Mouse (Mus musculus) liver, adult 2 months (tissue): ENCODE data around the gene Mcrs1. TPM values are rescaled to one million over a fixed set of nuclear protein-coding genes. Genes with fewer than 3 reads are reported as not detected.
"Not testable (repeated sequence)": the region's sequence is repeated elsewhere in the genome, so short reads cannot be mapped to it uniquely, and the experiment has no call there.

Experiments used
- DNase-seq: peaks from one replicate; pipeline ENCODE4 v3.0.0-alpha.2; 2011; ENCODE audit warnings: low read depth, low spot score; ENCODE audit errors: extremely low read depth
- H3K27ac ChIP-seq: fragments of 200-500 bp; replicated peaks from 2 replicates; pipeline ENCODE4 v1.5.1; 2012; ENCODE audit warnings: low read depth, mild to moderate bottlenecking, control low read depth, inconsistent platforms, low read length; ENCODE audit not compliant: insufficient read depth
- H3K27me3 ChIP-seq: fragments of 200-500 bp; 2 replicates; pipeline ENCODE4 v1.6.1; 2012; ENCODE audit warnings: mild to moderate bottlenecking, moderate library complexity, low read length, inconsistent platforms; ENCODE audit not compliant: control insufficient read depth, insufficient read depth
- H3K36me3 ChIP-seq: fragments of 200-500 bp; 2 replicates; pipeline ENCODE4 v1.6.1; 2012; ENCODE audit warnings: low read length, inconsistent platforms; ENCODE audit not compliant: control insufficient read depth, insufficient read depth
- H3K4me1 ChIP-seq: fragments of 200-500 bp; 2 replicates; pipeline ENCODE4 v1.6.1; 2011; ENCODE audit warnings: low read length; ENCODE audit not compliant: control insufficient read depth, insufficient read depth
- H3K4me3 ChIP-seq: fragments of 200-500 bp; 2 replicates; pipeline ENCODE4 v1.5.1; 2011; ENCODE audit warnings: low read depth, mild to moderate bottlenecking, control low read depth, low read length, moderate library complexity; ENCODE audit not compliant: insufficient read depth
- H3K79me2 ChIP-seq: fragments of 200-500 bp; 2 replicates; pipeline ENCODE4 v1.6.1; 2012; ENCODE audit warnings: inconsistent platforms, mild to moderate bottlenecking, low read length, moderate library complexity; ENCODE audit not compliant: control insufficient read depth, insufficient read depth
- H3K9ac ChIP-seq: fragments of 200-500 bp; 2 replicates; pipeline ENCODE4 v1.6.1; 2012; ENCODE audit warnings: low read depth, mild to moderate bottlenecking, control low read depth, inconsistent platforms, low read length
- CTCF ChIP-seq: fragments of 200-500 bp; IDR thresholded peaks from 2 replicates; pipeline ENCODE4 v1.5.1; 2011; ENCODE audit warnings: low read depth, low read length, control low read depth
- POLR2A ChIP-seq: fragments of 200-500 bp; IDR thresholded peaks from 2 replicates; pipeline ENCODE4 v1.6.1; 2011; ENCODE audit warnings: low read length, control low read depth; ENCODE audit not compliant: insufficient read depth; ENCODE audit errors: extremely low read depth
- WGBS: fragments of 180-500 bp; shearing (Covaris S2); methylation state at CpG from one replicate; pipeline ENCODE4 v1.1.7; 2018; 5-methylcytosine and 5-hydroxymethylcytosine counted together
- polyA plus RNA-seq: library from polyadenylated mRNA; depleted of rRNA; stranded (reverse); fragments of >200 nt; gene quantifications from 2 replicates; pipeline ENCODE4 v1.2.3, GENCODE M21; 2012
- total RNA-seq: library from RNA; depleted of rRNA; stranded (reverse); fragments of >200 nt; gene quantifications from 2 replicates; pipeline ENCODE4 v1.2.3, GENCODE M21; 2014

The Mcrs1 gene
- total and polyA plus RNA-seq, 2 experiments: 10.8 to 15.0 TPM

- Histone ChIP-seq H3K36me3 (no peaks in the 10 kb centered on the region), H3K79me2 (peaks cover 5% of the 10 kb centered on the region; the same call in 1 of the 2 replicates), H3K27me3 (no peaks in the 10 kb centered on the region), H3K4me3 (no peak overlapping the region), H3K9ac (no peak overlapping the region), H3K27ac (no peak overlapping the region), H3K4me1 (peaks cover 5% of the 10 kb centered on the region; the same call in 1 of the 2 replicates)
- DNase-seq: no peak
- WGBS: 95% methylated on average over 2 of the region's 2 CpGs
- TF ChIP-seq POLR2A (no peak), CTCF (no peak)
Observed at GRCm38 (mm10) chr15:99254477-99255005, 2.8 kb upstream of the Mcrs1 start.

DNA sequence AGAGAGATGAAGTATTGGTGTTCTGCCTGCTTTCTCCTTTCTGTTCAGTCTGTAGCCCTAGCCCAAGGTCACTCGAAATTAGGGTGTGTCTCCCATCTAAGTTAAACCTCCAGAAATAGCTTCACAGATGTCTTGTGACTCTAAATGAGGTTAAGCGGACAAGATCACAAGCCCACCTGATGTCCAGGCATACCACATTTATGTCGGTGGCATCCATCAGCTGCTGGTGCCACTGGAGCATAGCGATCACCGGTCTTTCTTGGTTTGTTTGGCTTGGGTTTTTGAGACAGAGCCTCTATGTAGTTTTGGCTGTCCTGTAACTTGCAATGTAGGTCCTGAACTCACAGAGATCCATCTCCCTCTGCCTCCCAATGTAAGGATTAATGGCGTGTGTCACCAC, 2.0 kb upstream of the Mcrs1 start:
- Histone ChIP-seq H3K79me2 (peaks cover 5% of the 10 kb centered on the region; the same call in 1 of the 2 replicates), H3K9ac (no peak overlapping the region), H3K4me3 (no peak overlapping the region), H3K27me3 (no peaks in the 10 kb centered on the region), H3K4me1 (peaks cover 5% of the 10 kb centered on the region; the same call in 1 of the 2 replicates), H3K27ac (no peak overlapping the region), H3K36me3 (no peaks in the 10 kb centered on the region)
- 96% methylated on average over 6 of the region's 6 CpGs for WGBS
- no peak for TF ChIP-seq POLR2A
- DNase-seq: no peak

DNA sequence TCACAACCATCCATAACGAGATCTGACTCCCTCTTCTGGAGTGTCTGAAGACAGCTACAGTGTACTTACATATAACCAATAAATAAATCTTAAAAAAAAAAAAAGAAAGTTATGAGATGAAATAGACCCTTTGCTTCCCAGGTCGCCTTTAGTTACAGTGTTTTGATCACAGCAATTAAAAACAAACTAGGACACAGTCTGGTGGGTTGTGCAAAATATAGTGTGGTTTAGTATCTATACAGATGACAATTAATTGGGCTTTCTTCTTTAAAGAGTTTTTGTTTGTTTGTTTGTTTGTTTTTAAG, 1.4 kb upstream of the Mcrs1 start:
- not testable (repeated sequence) for DNase-seq, H3K9ac ChIP-seq, H3K4me3 ChIP-seq, H3K4me1 ChIP-seq, H3K27me3 ChIP-seq, H3K79me2 ChIP-seq, H3K36me3 ChIP-seq, H3K27ac ChIP-seq
- WGBS: 50% methylated on average over 2 of the region's 2 CpGs

- Histone ChIP-seq H3K9ac (peak overlapping the region; percentile 64), H3K27ac (peak overlapping the region; percentile 96), H3K79me2 (peaks cover 5% of the 10 kb centered on the region; the same call in 1 of the 2 replicates), H3K27me3 (no peaks in the 10 kb centered on the region), H3K4me1 (peaks cover 5% of the 10 kb centered on the region; the same call in 1 of the 2 replicates), H3K4me3 (peak overlapping the region; percentile 84), H3K36me3 (peaks cover 3% of the 10 kb centered on the region; the same call in 1 of the 2 replicates)
- TF ChIP-seq CTCF (no peak), POLR2A (no peak)
- WGBS: 3% methylated on average over 22 of the region's 22 CpGs
- DNase-seq: peak; percentile 9
Observed at GRCm38 (mm10) chr15:99252381-99253174, 817 bp upstream of the Mcrs1 start.

DNA sequence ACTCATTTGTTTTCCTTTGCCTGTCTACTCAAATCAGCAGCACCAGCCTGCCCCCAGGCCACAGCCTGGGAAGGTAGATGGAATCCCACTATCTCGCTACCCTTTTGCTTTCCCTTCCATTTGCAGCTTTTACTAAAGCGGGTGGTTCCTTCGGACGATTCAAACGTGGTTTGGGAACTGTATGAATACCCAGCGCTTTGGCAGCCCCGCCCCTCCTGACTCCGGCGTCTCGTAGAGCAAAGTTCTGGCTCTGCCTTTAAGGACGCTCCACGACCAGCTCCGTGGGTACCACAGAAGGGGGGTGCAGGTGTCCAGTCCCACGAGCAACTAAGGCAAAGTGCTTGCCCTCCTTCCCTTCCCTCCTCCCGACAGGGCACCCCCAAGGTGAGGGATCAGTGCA, 650 bp downstream of the Mcrs1 start:
- under 1% methylated on average over 15 of the region's 15 CpGs for WGBS
- DNase-seq: peak; percentile 5
- not testable (repeated sequence) for H3K27ac ChIP-seq

GRCm38 (mm10) chr15:99249938-99250337, 1.8 kb downstream of the Mcrs1 start:
- H3K9ac ChIP-seq: no peak overlapping the region
- H3K27me3 ChIP-seq: no peaks in the 10 kb centered on the region
- no peak for DNase-seq
- H3K36me3 ChIP-seq: peaks cover 4% of the 10 kb centered on the region
- H3K4me1 ChIP-seq: peaks cover 5% of the 10 kb centered on the region; the same call in 1 of the 2 replicates
- H3K79me2 ChIP-seq: peaks cover 5% of the 10 kb centered on the region; the same call in 1 of the 2 replicates
- H3K4me3 ChIP-seq: no peak overlapping the region
- WGBS: 93% methylated on average over 11 of the region's 11 CpGs
- no peak overlapping the region for H3K27ac ChIP-seq
- no peak for TF ChIP-seq POLR2A
- no peak for TF ChIP-seq CTCF

More for the DNA sequence above, 650 bp downstream of the Mcrs1 start:
- H3K4me3 ChIP-seq: peak overlapping the region; percentile 55
- H3K79me2 ChIP-seq, H3K27me3 ChIP-seq, H3K36me3 ChIP-seq, H3K4me1 ChIP-seq: not testable (repeated sequence)
- peak overlapping the region; percentile 51 for H3K9ac ChIP-seq
